In genomic region chr6:103318081-103318480, GRCm38 (mm10) we compare ENCODE assay signal across 14 mouse cellular contexts.
DNase-seq lines count a peak whose midpoint lies in the region; ATAC-seq lines count a peak whose summit lies in the region.
"Had no signal": no experiment of that assay in that cellular context is flagged by ENCODE, and none has a peak within 500 bp of the region (broad histone marks: within the 10 kb centered on the region; RNA-seq: fewer than 3 reads in every experiment).

No protein-coding gene starts in this region.

- no peaks in the 10 kb centered on the region for H3K9me3 ChIP-seq in hindbrain, embryonic 14.5 days (ENCODE audit: control insufficient read depth, low read length)
- no peaks in the 10 kb centered on the region for H3K9me3 ChIP-seq in hindbrain, embryonic 11.5 days (ENCODE audit: control insufficient read depth, low read length)
- no peaks in the 10 kb centered on the region for H3K9me3 ChIP-seq in kidney, embryonic 16.5 days (ENCODE audit: low read length)
- H3K9me3 ChIP-seq: stomach, embryonic 15.5 days had no signal

- no peak overlapping the region for H3K9ac ChIP-seq in hindbrain, embryonic 14.5 days
- no peak overlapping the region for H3K9ac ChIP-seq in hindbrain, embryonic 11.5 days (ENCODE audit: low read depth, low read length)
- no peak overlapping the region for H3K9ac ChIP-seq in kidney, embryonic 16.5 days (replicated peaks; ENCODE audit: low read length)
- H3K9ac ChIP-seq: stomach, embryonic 15.5 days had no signal

- H3K27ac ChIP-seq in hindbrain, embryonic 14.5 days = 0 out of 2 replicates have a peak overlapping the region, but pooled peaks have one; percentile 18
- no peak overlapping the region for H3K27ac ChIP-seq in hindbrain, embryonic 11.5 days (ENCODE audit: low read depth, low read length)
- H3K27ac ChIP-seq in kidney, embryonic 16.5 days (ENCODE audit: low read length) = peak overlapping the region; percentile 2; the same call in 1 of the 2 replicates
- H3K27ac ChIP-seq: stomach, embryonic 15.5 days had no signal

- DNase-seq in hindbrain, embryonic 14.5 days (ENCODE audit: low spot score) = no peak
- no peak for DNase-seq in hindbrain, embryonic 11.5 days (ENCODE audit: low spot score)
- peak; percentile 12 for DNase-seq in ES-CJ7 (ENCODE audit: low read depth, low spot score)
- DNase-seq in embryo, embryonic 11.5 days (ENCODE audit: low read depth, low spot score) = peak; percentile 7
- DNase-seq in c-Kit-positive CD71-positive TER-119-positive erythroid progenitor cells, embryonic 14.5 days (ENCODE audit: low spot score) = no peak
- DNase-seq in right cerebral cortex, postnatal 4 days = no peak
- DNase-seq in left cerebral cortex, adult 8-10 months (ENCODE audit: low spot score in 2 of 2) = no peak
- DNase-seq: adrenal gland, postnatal 25 days; B cell, adult 2 months; cerebellum, adult 8-10 months had no signal

- H3K27me3 ChIP-seq in hindbrain, embryonic 14.5 days (ENCODE audit: control insufficient read depth, insufficient read depth, low read length) = no peaks in the 10 kb centered on the region
- no peaks in the 10 kb centered on the region for H3K27me3 ChIP-seq in hindbrain, embryonic 11.5 days (ENCODE audit: control insufficient read depth, insufficient read depth, low read length)
- no peaks in the 10 kb centered on the region for H3K27me3 ChIP-seq in kidney, embryonic 16.5 days (ENCODE audit: insufficient read depth, low read length)
- H3K27me3 ChIP-seq: stomach, embryonic 15.5 days had no signal

- ATAC-seq in hindbrain, embryonic 14.5 days (ENCODE audit: low FRiP score) = no peak
- no peak for ATAC-seq in hindbrain, embryonic 11.5 days (ENCODE audit: low FRiP score)
- no peak for ATAC-seq in kidney, embryonic 16.5 days (ENCODE audit: low FRiP score, low TSS enrichment)
- ATAC-seq: hindbrain, embryonic 16.5 days; lung, postnatal 0 days had no signal

- H3K36me3 ChIP-seq in hindbrain, embryonic 14.5 days (replicated peaks; ENCODE audit: control insufficient read depth, insufficient read depth) = no peaks in the 10 kb centered on the region
- no peaks in the 10 kb centered on the region for H3K36me3 ChIP-seq in hindbrain, embryonic 11.5 days (ENCODE audit: control insufficient read depth, insufficient read depth, low read length)
- H3K36me3 ChIP-seq in kidney, embryonic 16.5 days (ENCODE audit: insufficient read depth, low read length) = no peaks in the 10 kb centered on the region
- H3K36me3 ChIP-seq: stomach, embryonic 15.5 days had no signal

- 18% methylated on average over 6 of the region's 6 CpGs for WGBS in hindbrain, embryonic 14.5 days
- WGBS in hindbrain, embryonic 11.5 days = 13% methylated on average over 6 of the region's 6 CpGs
- 11% methylated on average over 6 of the region's 6 CpGs for WGBS in kidney, embryonic 16.5 days

- 0 out of 2 replicates have a peak, but pooled peaks cover 9% of the 10 kb centered on the region for H3K4me1 ChIP-seq in hindbrain, embryonic 14.5 days (replicated peaks; ENCODE audit: control insufficient read depth, insufficient read depth, low read length)
- H3K4me1 ChIP-seq in hindbrain, embryonic 11.5 days (replicated peaks; ENCODE audit: control insufficient read depth, insufficient read depth, low read length) = no peaks in the 10 kb centered on the region
- H3K4me1 ChIP-seq in kidney, embryonic 16.5 days (ENCODE audit: insufficient read depth, low read length) = peaks cover 8% of the 10 kb centered on the region; the same call in 1 of the 2 replicates
- H3K4me1 ChIP-seq: stomach, embryonic 15.5 days had no signal

- H3K4me3 ChIP-seq in hindbrain, embryonic 14.5 days (replicated peaks; ENCODE audit: low read length) = no peak overlapping the region
- no peak overlapping the region for H3K4me3 ChIP-seq in hindbrain, embryonic 11.5 days (ENCODE audit: low read depth, low read length)
- H3K4me3 ChIP-seq in kidney, embryonic 16.5 days (ENCODE audit: low read length) = no peak overlapping the region
- H3K4me3 ChIP-seq: stomach, embryonic 15.5 days had no signal

- no peak overlapping the region for H3K4me2 ChIP-seq in hindbrain, embryonic 14.5 days (replicated peaks)
- no peak overlapping the region for H3K4me2 ChIP-seq in hindbrain, embryonic 11.5 days (replicated peaks; ENCODE audit: low read depth, low read length)
- no peak overlapping the region for H3K4me2 ChIP-seq in kidney, embryonic 16.5 days (replicated peaks; ENCODE audit: low read depth, low read length)
- H3K4me2 ChIP-seq: stomach, embryonic 15.5 days had no signal

Comparison
In these comparisons a context has a peak if more than half of its experiments do, and no peak if none do; other contexts are left out.
1. DNase-seq: peak in ES-CJ7 (single experiment) and embryo, embryonic 11.5 days (single experiment); none in hindbrain, embryonic 14.5 days (single experiment), hindbrain, embryonic 11.5 days (single experiment), c-Kit-positive CD71-positive TER-119-positive erythroid progenitor cells, embryonic 14.5 days (single experiment), right cerebral cortex, postnatal 4 days (single experiment) and left cerebral cortex, adult 8-10 months (0 of 2).